Mouse (Mus musculus) mammary gland, adult 2 months (tissue): ENCODE results near the gene Zfp558. TPM values are rescaled to one million over a fixed set of nuclear protein-coding genes. Genes with fewer than 3 reads are reported as not detected.

Source experiments
- polyA plus RNA-seq: library from polyadenylated mRNA; depleted of rRNA; stranded (reverse); fragments of >200 nt; gene quantifications from 2 replicates; pipeline ENCODE4 v1.2.3, GENCODE M21; 2012; ENCODE audit warnings: low replicate concordance; rRNA removed

Zfp558 gene
- 0.13 and 0.32 TPM in 2 replicates for polyA plus RNA-seq

GRCm38 (mm10) chr9:18478168-18478567 lies at the start of gene Zfp558, which contains the start of gene Mbd3l1:
TSS of gene Zfp558 (minus strand) at chr9:18478268.
TSS of gene Mbd3l1 (plus strand) at chr9:18478359.

GRCm38 (mm10) chr9:18430354-18430753 lies 47.7 kb downstream of the Zfp558 start, which contains the start of gene Mbd3l2:
TSS of gene Mbd3l2 (plus strand) at chr9:18430654.

Other genes with a start within 250 kb of the Zfp558 start
- gene Chordc1, start 186.1 kb downstream of the Zfp558 start, polyA plus RNA-seq = 20.1 and 33.2 TPM in 2 replicates
- gene Naalad2, start 75.3 kb downstream of the Zfp558 start, polyA plus RNA-seq = 0.49 and 2.1 TPM in 2 replicates
- not detected in 2 replicates for gene Ubtfl1, start 73.8 kb downstream of the Zfp558 start, polyA plus RNA-seq
- not detected in 2 replicates for gene Mbd3l2, start 47.6 kb downstream of the Zfp558 start, polyA plus RNA-seq
- gene Mbd3l1, start 91 bp upstream of the Zfp558 start, polyA plus RNA-seq = not detected in 2 replicates
- 2.0 and 3.7 TPM in 2 replicates for gene Muc16, start 196.3 kb upstream of the Zfp558 start, polyA plus RNA-seq